Mouse (Mus musculus) adipose tissue, adult 10 weeks (tissue): ENCODE data around the gene Cyp2j13. TPM values are rescaled to one million over a fixed set of nuclear protein-coding genes. Genes with fewer than 3 reads are reported as not detected.

Experiments
- polyA plus RNA-seq: library from polyadenylated mRNA; stranded (reverse); fragments of 350-450 nt; fragmentation: Illumina TruSeq; extraction: RNeasy Lipid Tissue Mini Kit (QIAGEN cat#74804); gene quantifications from one replicate; pipeline ENCODE4 v1.2.3, GENCODE M21; 2014; ENCODE audit warnings: low read depth, low replicate concordance

Gene Cyp2j13
- 14.0 TPM for polyA plus RNA-seq

GRCm38 (mm10) chr4:96077261-96078125 is at the start of gene Cyp2j13:
Gene Cyp2j13 (minus strand): TSS chr4:96077546.

Other genes starting within 250 kb of the Cyp2j13 start
- 22.6 TPM for gene Hook1, start 110.3 kb downstream of the Cyp2j13 start, polyA plus RNA-seq
- gene Cyp2j12, start 63.6 kb upstream of the Cyp2j13 start, polyA plus RNA-seq = not detected
- not detected for gene Cyp2j7, start 159.1 kb upstream of the Cyp2j13 start, polyA plus RNA-seq